Mouse (Mus musculus): ENCODE measurements around the gene Ankra2. TPM values are rescaled to one million over a fixed set of nuclear protein-coding genes. Genes with fewer than 3 reads are reported as not detected.
A peak's percentile ranks its signal among the peaks of the same experiment; 100 is the strongest.

Ankra2 gene
- polyA plus RNA-seq (2015; fragmentation: Nextera tagmentation; extraction: Ambion mirVana): 14.1 and 14.8 TPM in 2 replicates

- H3K9me3 ChIP-seq: no peaks in the 10 kb centered on the region
- peaks cover 23% of the 10 kb centered on the region for H3K4me1 ChIP-seq
- H3K4me2 ChIP-seq: peak within 1 kb of the TSS; percentile 91
- WGBS: 0% methylated on average over 71 of the region's 71 CpGs
- peak within 1 kb of the TSS; percentile 74 for H3K4me3 ChIP-seq
- H3K27me3 ChIP-seq (replicated peaks): no peaks in the 10 kb centered on the region
- peaks cover 34% of the 10 kb centered on the region for H3K36me3 ChIP-seq
- peak within 1 kb of the TSS; percentile 96 for H3K27ac ChIP-seq (replicated peaks)
- peak within 1 kb of the TSS; percentile 91 for H3K9ac ChIP-seq
- ATAC-seq (ENCODE audit: extremely low read depth, insufficient number of reproducible peaks, low FRiP score, low TSS enrichment): peak; percentile 98
Observed at GRCm38 (mm10) chr13:98262636-98263457, at the start of gene Ankra2, which contains the start of gene Utp15. Gene Ankra2, plus strand, starts transcription at chr13:98263074. Gene Utp15, minus strand, starts transcription at chr13:98263041.

GRCm38 (mm10) chr13:98222848-98223247 lies 40.0 kb upstream of the Ankra2 start:
- Histone ChIP-seq H3K4me2 (no peak overlapping the region; the same call in 1 of the 2 replicates), H3K4me3 (no peak overlapping the region), H3K9me3 (no peaks in the 10 kb centered on the region), H3K27ac (replicated peaks) (no peak overlapping the region), H3K27me3 (replicated peaks) (peaks cover 10% of the 10 kb centered on the region; the same call in 1 of the 2 replicates), H3K36me3 (no peaks in the 10 kb centered on the region), H3K9ac (no peak overlapping the region), H3K4me1 (no peaks in the 10 kb centered on the region)
- ATAC-seq (ENCODE audit: extremely low read depth, insufficient number of reproducible peaks, low FRiP score, low TSS enrichment): no peak
- 38% methylated on average over 12 of the region's 12 CpGs for WGBS

GRCm38 (mm10) chr13:98226225-98226624 lies 36.6 kb upstream of the Ankra2 start:
- 67% methylated on average over 2 of the region's 2 CpGs for WGBS
- Histone ChIP-seq H3K4me3 (no peak overlapping the region), H3K36me3 (no peaks in the 10 kb centered on the region), H3K4me2 (no peak overlapping the region), H3K27ac (replicated peaks) (no peak overlapping the region), H3K9me3 (no peaks in the 10 kb centered on the region), H3K4me1 (no peaks in the 10 kb centered on the region), H3K27me3 (replicated peaks) (peaks cover 10% of the 10 kb centered on the region; the same call in 1 of the 2 replicates), H3K9ac (no peak overlapping the region)
- ATAC-seq (ENCODE audit: extremely low read depth, insufficient number of reproducible peaks, low FRiP score, low TSS enrichment): no peak

GRCm38 (mm10) chr13:98230511-98230910 lies 32.4 kb upstream of the Ankra2 start:
- H3K9ac ChIP-seq: no peak overlapping the region
- H3K4me3 ChIP-seq: no peak overlapping the region
- no peaks in the 10 kb centered on the region for H3K36me3 ChIP-seq
- no peaks in the 10 kb centered on the region for H3K9me3 ChIP-seq
- no peak overlapping the region for H3K27ac ChIP-seq (replicated peaks)
- H3K4me2 ChIP-seq: no peak overlapping the region
- 85% methylated on average over 1 of the region's 1 CpGs for WGBS
- no peaks in the 10 kb centered on the region for H3K4me1 ChIP-seq
- no peaks in the 10 kb centered on the region for H3K27me3 ChIP-seq (replicated peaks)
- ATAC-seq (ENCODE audit: extremely low read depth, insufficient number of reproducible peaks, low FRiP score, low TSS enrichment): no peak

GRCm38 (mm10) chr13:98235451-98235850 lies 27.4 kb upstream of the Ankra2 start:
- WGBS: 57% methylated on average over 6 of the region's 6 CpGs
- Histone ChIP-seq H3K36me3 (no peaks in the 10 kb centered on the region), H3K27ac (replicated peaks) (no peak overlapping the region), H3K9ac (no peak overlapping the region), H3K4me2 (no peak overlapping the region), H3K27me3 (replicated peaks) (no peaks in the 10 kb centered on the region), H3K4me1 (no peaks in the 10 kb centered on the region), H3K9me3 (no peaks in the 10 kb centered on the region), H3K4me3 (no peak overlapping the region)
- ATAC-seq (ENCODE audit: extremely low read depth, insufficient number of reproducible peaks, low FRiP score, low TSS enrichment): no peak

- 0 out of 2 replicates have a peak, but pooled peaks cover 12% of the 10 kb centered on the region for H3K27me3 ChIP-seq (replicated peaks)
- no peaks in the 10 kb centered on the region for H3K36me3 ChIP-seq
- no peaks in the 10 kb centered on the region for H3K9me3 ChIP-seq
- no peak overlapping the region for H3K4me2 ChIP-seq
- no peak for ATAC-seq (ENCODE audit: extremely low read depth, insufficient number of reproducible peaks, low FRiP score, low TSS enrichment)
- peaks cover 3% of the 10 kb centered on the region; the same call in 1 of the 2 replicates for H3K4me1 ChIP-seq
- no peak overlapping the region for H3K4me3 ChIP-seq
- no peak overlapping the region for H3K27ac ChIP-seq (replicated peaks)
- WGBS: 18% methylated on average over 12 of the region's 12 CpGs
- H3K9ac ChIP-seq: no peak overlapping the region
Observed at GRCm38 (mm10) chr13:98239978-98240641, 22.8 kb upstream of the Ankra2 start.

- Histone ChIP-seq H3K36me3 (no peaks in the 10 kb centered on the region), H3K9me3 (no peaks in the 10 kb centered on the region), H3K4me3 (no peak overlapping the region), H3K27me3 (replicated peaks) (0 out of 2 replicates have a peak, but pooled peaks cover 12% of the 10 kb centered on the region), H3K4me1 (peaks cover 3% of the 10 kb centered on the region; the same call in 1 of the 2 replicates), H3K4me2 (no peak overlapping the region), H3K27ac (replicated peaks) (no peak overlapping the region), H3K9ac (no peak overlapping the region)
- ATAC-seq (ENCODE audit: extremely low read depth, insufficient number of reproducible peaks, low FRiP score, low TSS enrichment): no peak
- 62% methylated on average over 9 of the region's 9 CpGs for WGBS
Observed at GRCm38 (mm10) chr13:98241531-98242282, 21.2 kb upstream of the Ankra2 start.

GRCm38 (mm10) chr13:98244571-98245350 lies 18.1 kb upstream of the Ankra2 start:
- no peak overlapping the region for H3K9ac ChIP-seq
- 0 out of 2 replicates have a peak, but pooled peaks cover 12% of the 10 kb centered on the region for H3K27me3 ChIP-seq (replicated peaks)
- H3K4me3 ChIP-seq: no peak overlapping the region
- H3K4me2 ChIP-seq: no peak overlapping the region
- H3K27ac ChIP-seq (replicated peaks): no peak overlapping the region
- H3K4me1 ChIP-seq: peaks cover 3% of the 10 kb centered on the region; the same call in 1 of the 2 replicates
- ATAC-seq (ENCODE audit: extremely low read depth, insufficient number of reproducible peaks, low FRiP score, low TSS enrichment): no peak
- H3K9me3 ChIP-seq: no peaks in the 10 kb centered on the region
- WGBS: 53% methylated on average over 5 of the region's 5 CpGs
- H3K36me3 ChIP-seq: peaks cover 26% of the 10 kb centered on the region

GRCm38 (mm10) chr13:98245386-98245785 lies 17.5 kb upstream of the Ankra2 start:
- H3K27ac ChIP-seq (replicated peaks): no peak overlapping the region
- peaks cover 3% of the 10 kb centered on the region; the same call in 1 of the 2 replicates for H3K4me1 ChIP-seq
- 0 out of 2 replicates have a peak, but pooled peaks cover 12% of the 10 kb centered on the region for H3K27me3 ChIP-seq (replicated peaks)
- WGBS: 72% methylated on average over 7 of the region's 7 CpGs
- no peak overlapping the region for H3K9ac ChIP-seq
- ATAC-seq (ENCODE audit: extremely low read depth, insufficient number of reproducible peaks, low FRiP score, low TSS enrichment): no peak
- peaks cover 33% of the 10 kb centered on the region for H3K36me3 ChIP-seq
- no peak overlapping the region for H3K4me3 ChIP-seq
- H3K4me2 ChIP-seq: no peak overlapping the region
- no peaks in the 10 kb centered on the region for H3K9me3 ChIP-seq

- Histone ChIP-seq H3K36me3 (peaks cover 70% of the 10 kb centered on the region), H3K9ac (no peak overlapping the region), H3K9me3 (no peaks in the 10 kb centered on the region), H3K4me2 (no peak overlapping the region), H3K4me3 (no peak overlapping the region), H3K27ac (replicated peaks) (no peak overlapping the region), H3K4me1 (peaks cover under 1% of the 10 kb centered on the region; the same call in 1 of the 2 replicates), H3K27me3 (replicated peaks) (no peaks in the 10 kb centered on the region)
- WGBS: 86% methylated on average over 10 of the region's 10 CpGs
- ATAC-seq (ENCODE audit: extremely low read depth, insufficient number of reproducible peaks, low FRiP score, low TSS enrichment): no peak
Observed at GRCm38 (mm10) chr13:98249594-98249993, 13.3 kb upstream of the Ankra2 start.
